Mouse (Mus musculus): ENCODE results near the gene Tshb.
A peak's percentile ranks its signal among the peaks of the same experiment; 100 is the strongest.

The Tshb gene

DNA sequence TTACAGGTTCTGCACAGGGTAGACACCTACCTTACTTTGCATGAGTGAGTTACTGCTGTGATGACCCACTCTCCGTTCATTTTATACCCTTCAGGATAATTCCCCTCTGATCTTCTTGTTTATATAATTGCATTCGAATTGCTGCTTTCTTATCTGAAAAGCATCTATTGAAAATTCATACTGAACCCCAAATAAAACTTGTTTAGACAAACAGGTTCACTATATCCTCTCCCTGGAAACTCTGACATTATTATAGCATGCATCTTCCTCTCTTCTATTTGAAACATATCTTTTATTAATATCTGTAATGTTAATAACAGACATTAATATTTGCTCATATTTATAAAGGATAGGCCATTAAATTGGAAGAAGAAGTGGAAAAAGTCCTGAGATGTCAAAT is at the start of gene Tshb:
TSS of gene Tshb (minus strand) at position 101 of the 400 bp plus-strand sequence.
- no peak for DNase-seq (ENCODE audit: low read depth, low spot score)

DNA sequence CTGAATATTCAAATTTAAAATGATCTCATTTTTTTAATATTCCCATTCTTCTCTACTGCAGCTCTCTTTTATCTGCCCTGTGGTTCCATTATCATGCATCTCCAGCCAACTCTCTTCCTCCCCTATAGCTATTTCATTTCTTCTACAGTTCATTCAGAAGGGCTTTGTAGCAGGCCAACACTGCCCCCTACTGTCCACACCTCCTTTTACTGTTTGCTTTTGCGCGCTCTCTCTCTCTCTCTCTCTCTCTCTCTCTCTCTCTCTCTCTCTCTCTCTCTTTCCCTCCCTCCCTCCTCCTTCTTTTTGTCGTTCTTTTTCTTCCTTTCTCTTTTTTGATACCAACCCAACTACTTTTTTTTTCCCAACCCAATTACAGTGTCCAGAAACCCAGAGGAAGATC is 21.4 kb upstream of the Tshb start:
- DNase-seq (ENCODE audit: low read depth, low spot score): peak; percentile 68

DNA sequence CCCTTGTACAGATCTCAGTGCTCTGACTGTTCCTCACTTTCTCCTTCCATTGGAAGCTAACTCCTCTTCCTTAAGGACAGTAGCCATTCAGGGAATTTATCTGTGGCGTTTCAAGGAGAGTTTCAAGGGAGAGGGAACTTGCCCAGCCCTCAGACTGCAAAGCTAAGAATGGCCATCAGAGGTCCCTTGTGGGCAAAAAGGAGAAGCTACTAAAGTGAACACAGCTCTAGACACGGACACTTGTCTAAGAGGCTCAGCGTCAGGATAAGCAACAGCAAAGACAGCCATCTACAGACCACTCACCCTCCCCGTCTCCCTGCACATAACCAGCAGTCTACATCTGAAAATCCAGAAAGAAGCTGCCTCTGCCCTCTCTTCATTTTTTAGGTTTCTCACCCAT is 4.9 kb upstream of the Tshb start:
- peak; percentile 28 for DNase-seq (ENCODE audit: low read depth, low spot score)

DNA sequence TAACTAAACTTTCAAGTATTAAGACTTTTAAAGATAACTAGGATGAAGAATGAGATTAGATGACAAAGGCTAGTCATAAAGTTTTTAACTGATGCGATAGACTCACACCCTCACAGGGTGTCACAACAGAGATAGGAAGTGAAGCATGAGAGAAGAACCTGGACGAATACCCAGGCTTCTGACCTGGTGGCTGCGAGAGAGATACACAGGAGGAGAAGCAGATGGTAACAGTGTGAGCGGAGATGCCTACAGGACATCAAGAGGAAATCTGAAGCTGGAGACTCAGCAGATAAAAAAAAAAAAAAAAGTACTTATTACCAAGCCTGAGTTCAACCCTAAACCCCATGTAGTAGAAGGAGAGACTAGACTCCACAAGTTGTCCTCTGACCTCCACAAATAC is 9.5 kb downstream of the Tshb start:
- no peak for DNase-seq (ENCODE audit: low read depth, low spot score)

GRCm38 (mm10) chr3:102764850-102765249 is 17.7 kb downstream of the Tshb start:
- DNase-seq (ENCODE audit: low read depth, low spot score): no peak

DNA sequence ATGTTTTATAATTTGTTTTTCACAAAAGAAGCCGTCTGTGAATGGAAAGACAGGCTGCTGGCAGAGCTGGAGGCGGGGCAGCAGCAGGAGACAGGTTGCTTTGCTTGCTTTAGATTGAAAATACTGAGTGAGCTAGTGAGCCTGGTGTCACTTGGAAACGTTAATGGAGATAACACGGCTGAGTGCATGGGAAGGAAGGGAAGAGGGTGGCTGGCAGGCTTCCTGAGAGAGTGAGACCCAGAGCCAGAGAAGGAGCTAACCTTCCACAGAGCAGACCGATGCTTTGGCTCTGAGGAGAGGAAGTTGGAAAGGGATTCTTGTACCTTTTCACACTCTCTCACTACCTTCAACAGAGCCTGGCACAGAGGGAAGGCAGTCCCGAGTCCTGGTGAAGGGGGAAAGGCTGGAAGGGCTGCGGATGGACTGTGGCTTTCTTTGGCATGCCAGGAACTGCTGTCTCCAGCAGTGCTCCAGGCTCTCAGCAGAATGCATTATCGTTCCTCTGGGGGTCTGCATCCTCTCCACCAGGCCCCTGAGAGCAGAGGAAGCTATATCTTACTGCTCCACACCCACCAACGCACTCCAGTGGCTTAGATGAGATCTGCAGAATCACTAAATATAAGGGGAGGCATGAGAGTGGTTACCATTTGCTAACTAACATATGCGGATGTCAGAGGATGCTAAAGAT is 18.7 kb downstream of the Tshb start:
- no peak for DNase-seq (ENCODE audit: low read depth, low spot score)

DNA sequence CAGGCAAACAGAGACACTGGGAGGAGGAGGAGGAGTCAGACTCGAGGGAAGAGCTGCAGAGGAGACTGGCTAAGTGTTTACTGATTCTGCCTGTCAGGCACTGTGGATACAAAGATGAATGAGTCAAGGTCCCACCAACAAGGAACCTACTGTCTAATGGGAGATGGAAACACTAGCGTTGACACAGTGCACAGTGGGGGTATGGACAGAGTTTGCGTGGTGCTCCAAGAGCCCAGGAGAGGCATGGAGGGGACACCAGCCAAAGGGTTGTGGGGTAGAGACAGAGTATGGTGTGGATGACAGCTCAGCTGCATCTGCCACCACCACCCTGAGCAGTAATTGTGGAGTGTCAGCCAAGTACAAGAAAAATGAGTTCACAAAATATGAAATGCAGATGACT is 20.1 kb downstream of the Tshb start:
- DNase-seq (ENCODE audit: low read depth, low spot score): no peak

- no peak for DNase-seq (ENCODE audit: low read depth, low spot score)
Observed at GRCm38 (mm10) chr3:102760236-102760635, 22.3 kb downstream of the Tshb start.

GRCm38 (mm10) chr3:102757019-102757418 is 25.5 kb downstream of the Tshb start:
- no peak for DNase-seq (ENCODE audit: low read depth, low spot score)

DNA sequence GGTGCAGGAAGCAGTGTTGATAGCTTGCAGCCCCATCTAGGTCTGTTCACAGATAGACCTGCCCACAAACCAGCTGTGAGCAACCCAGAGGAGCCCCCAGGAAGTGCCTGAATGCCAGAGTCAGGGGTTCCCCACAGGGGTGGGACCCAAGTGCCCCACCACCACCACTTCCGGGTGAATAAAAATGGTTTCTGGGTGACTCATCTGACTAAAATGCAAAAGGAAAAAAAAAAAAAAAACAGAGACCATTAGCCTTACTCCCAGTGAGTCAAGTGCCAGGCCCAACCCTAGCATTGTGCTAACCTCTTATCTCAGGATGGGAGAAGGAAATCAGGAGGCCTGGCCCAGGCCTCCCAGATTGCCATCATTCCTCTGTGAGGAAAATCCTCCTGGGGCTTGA is 26.7 kb downstream of the Tshb start:
- peak; percentile 43 for DNase-seq (ENCODE audit: low read depth, low spot score)

- DNase-seq (ENCODE audit: low read depth, low spot score): no peak
Observed at GRCm38 (mm10) chr3:102752457-102752856, 30.1 kb downstream of the Tshb start.

- no peak for DNase-seq (ENCODE audit: low read depth, low spot score)
Observed at GRCm38 (mm10) chr3:102752053-102752452, 30.5 kb downstream of the Tshb start.

GRCm38 (mm10) chr3:102751536-102751935 is 31.0 kb downstream of the Tshb start:
- DNase-seq (ENCODE audit: low read depth, low spot score): no peak

DNA sequence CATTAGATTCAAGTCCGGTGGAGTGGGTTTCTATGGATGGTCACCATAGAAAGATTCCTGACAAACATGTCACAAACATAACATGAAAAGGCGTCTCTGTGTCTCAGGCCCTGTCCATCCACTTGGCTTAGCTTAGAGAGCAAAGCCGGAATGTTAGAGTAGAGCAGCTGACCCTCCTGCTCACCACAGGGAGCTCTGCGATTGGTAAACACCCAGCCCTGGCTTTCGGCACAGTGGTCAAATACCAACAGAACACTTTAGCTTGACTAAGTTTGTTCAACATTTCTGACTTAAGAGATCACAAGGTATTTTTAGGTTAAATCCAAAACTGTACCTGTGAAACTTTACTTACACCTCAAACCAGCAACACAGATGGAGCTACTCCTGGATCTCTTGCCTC is 31.4 kb downstream of the Tshb start:
- no peak for DNase-seq (ENCODE audit: low read depth, low spot score)

DNA sequence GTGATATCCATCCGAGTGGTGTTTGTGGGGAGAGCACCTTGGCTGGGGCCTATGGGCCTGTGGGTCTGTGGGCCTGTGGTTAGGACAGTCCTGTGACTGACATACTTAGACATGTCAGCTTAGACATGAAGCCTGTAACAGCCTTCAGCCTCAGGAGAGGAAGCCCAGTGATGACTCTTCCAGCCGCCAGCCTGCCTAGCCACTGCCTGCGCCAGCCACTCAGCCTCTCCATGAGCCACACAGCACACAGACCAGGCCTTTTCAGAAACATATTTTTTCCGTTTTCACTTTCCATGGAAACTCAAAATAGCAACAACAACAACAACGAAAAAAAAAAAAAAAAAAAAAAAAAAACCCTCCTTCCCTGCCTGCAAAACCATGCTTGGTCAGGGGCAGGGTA is 33.8 kb downstream of the Tshb start:
- DNase-seq (ENCODE audit: low read depth, low spot score): no peak

DNA sequence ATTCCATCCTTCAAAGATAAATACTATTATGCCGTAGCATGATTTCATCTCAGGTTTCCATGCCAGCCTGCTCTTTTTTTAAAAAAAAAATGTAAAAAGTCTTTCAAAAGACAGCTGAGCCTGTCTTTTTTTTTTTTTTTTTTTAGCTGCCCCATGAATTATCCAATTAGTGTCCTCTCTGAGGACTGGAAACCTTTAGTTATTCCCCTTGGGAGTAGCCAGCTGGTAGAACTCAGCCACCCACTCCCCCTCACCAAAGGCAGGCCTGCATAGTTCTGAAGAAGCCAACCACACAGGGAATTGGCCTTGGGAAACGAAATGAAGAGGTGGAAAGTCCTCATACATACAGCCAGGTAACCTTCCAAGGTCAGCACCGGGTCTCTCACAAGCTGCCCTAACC is 34.5 kb downstream of the Tshb start:
- no peak for DNase-seq (ENCODE audit: low read depth, low spot score)

GRCm38 (mm10) chr3:102746174-102746573 is 36.3 kb downstream of the Tshb start:
- DNase-seq (ENCODE audit: low read depth, low spot score): no peak

GRCm38 (mm10) chr3:102744657-102745056 is 37.9 kb downstream of the Tshb start:
- DNase-seq (ENCODE audit: low read depth, low spot score): no peak

DNA sequence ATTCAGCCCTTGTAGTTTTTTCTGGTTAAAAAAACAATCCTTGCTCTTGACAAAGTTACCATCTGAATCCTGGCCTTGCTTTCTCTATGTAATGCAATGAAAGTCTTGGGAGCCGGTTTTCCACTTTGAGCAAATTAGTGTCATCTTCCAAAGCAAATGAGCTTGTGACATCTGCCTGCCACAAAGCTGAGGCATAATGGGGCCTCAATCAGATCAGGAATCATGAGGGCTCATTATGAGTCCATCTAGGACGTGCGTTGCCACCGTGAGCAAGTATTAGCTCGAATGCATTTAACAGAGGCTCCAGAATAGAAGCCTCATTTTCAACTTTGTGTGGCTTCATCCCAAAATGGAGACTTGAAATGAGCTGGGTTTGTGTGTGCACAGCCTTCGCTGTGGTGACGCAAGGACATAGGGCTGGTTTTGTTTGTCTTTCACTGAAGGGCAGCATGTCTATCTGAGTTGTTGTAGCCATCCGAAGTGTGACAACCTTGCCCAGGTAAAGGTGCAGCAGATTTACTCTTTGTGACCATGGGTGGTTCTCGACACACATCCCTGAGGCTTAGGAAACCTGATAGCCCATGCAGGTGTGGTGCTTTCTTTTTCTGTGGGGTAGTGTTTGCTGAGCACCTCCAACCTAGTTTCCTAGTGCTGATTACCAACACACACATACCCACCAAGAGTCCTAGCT is 38.6 kb downstream of the Tshb start:
- DNase-seq (ENCODE audit: low read depth, low spot score): no peak

DNA sequence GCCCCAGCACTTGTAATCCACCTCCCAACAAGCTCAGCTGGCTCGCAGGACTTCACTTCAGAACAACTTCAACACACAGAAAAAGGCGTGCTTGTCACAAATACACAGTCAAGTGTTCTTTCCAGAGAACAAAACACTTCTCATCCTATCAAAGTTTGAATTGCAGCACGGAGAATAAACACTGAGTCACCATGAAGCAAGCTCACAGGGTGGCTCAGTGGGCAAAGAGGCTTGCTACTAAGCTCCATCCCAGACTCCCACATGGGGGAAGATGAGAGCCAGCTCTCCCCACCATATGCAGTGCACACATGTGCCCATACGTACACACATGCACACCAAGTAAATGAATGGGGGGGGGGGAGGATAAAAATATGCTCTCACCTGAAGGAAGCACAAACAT is 39.3 kb downstream of the Tshb start:
- DNase-seq (ENCODE audit: low read depth, low spot score): no peak

- no peak for DNase-seq (ENCODE audit: low read depth, low spot score)
Observed at GRCm38 (mm10) chr3:102742725-102743124, 39.8 kb downstream of the Tshb start.

GRCm38 (mm10) chr3:102738926-102739325 is 43.6 kb downstream of the Tshb start:
- no peak for DNase-seq (ENCODE audit: low read depth, low spot score)

GRCm38 (mm10) chr3:102738161-102738901 is 44.2 kb downstream of the Tshb start:
- no peak for DNase-seq (ENCODE audit: low read depth, low spot score)
